Mouse (Mus musculus) ES-CJ7 (cell line): ENCODE results near the gene Crebbp.
A peak's percentile ranks its signal among the peaks of the same experiment; 100 is the strongest.
"Not testable (repeated sequence)": the region's sequence is repeated elsewhere in the genome, so short reads cannot be mapped to it uniquely, and the experiment has no call there.

Experiments used
- DNase-seq: peaks from one replicate; pipeline ENCODE4 v3.0.0; 2011; ENCODE audit warnings: low read depth, low spot score

The Crebbp gene

DNA sequence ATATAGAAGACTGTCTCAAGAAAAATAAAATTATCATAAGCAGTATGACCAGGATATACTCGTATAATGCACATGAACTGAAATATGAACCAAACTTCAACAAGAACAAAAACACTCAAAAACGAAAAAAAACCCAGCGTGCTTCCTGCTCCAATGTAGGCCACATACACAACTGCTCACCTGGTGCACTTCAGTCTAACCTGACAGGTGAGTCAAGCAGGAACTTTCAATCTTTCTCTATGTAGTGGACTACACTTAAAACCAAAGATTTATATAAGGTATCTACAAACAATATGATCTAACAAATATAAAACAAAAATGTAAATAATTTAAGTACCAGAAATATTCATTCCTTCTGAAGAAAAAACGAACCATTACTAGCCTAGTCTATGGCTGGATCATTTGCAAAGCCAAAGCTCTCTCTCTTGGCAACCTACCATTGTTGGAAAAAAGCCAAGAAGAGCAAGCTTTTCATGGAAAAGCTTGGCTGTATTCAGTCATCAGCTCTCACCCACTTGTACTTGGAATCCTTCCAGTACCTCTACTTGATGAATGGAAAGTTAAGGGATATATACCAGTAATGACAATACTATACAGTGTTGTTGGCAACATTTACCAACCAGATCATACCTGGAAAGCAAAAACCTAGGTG is 53.4 kb downstream of the Crebbp start:
- no peak for DNase-seq

DNA sequence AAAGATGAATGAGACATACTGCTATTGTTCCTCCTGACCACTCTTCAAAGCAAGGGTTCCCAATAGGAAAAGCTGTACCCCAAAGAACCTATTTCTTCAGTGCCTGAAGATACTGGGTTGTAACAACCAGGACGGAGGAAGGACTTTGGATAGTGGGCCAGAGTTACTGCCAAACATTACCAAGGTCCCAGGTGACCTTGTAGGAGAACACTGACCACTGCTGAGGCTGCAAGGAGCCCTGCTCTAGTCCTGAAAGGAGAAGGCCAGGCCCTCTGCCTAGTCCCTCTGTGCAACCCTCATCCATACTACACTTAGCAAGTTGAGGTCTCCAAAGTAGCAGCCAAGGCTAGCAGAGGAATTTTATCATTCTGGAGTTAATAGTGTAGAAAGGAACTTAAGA is 60.7 kb downstream of the Crebbp start:
- no peak for DNase-seq

DNA sequence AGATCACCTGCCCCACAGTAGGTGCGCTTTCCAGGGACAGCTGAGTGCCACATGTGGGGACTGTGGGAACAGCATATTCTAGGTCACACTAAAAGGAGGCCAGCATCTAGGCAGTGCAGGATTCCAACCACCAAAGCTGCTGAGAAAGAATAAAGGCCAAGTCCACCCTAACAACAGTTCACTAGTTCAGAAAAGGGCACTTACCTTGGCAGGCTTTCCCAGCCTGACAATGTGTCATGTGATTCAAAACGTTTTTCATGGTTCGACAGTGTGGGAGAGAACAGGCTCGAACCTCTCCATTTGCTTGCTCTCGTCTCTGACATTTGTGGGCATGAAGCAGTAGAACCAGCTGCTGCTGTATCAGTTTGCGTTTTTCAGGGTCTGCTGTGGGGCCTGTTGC is 75.3 kb downstream of the Crebbp start:
- no peak for DNase-seq

DNA sequence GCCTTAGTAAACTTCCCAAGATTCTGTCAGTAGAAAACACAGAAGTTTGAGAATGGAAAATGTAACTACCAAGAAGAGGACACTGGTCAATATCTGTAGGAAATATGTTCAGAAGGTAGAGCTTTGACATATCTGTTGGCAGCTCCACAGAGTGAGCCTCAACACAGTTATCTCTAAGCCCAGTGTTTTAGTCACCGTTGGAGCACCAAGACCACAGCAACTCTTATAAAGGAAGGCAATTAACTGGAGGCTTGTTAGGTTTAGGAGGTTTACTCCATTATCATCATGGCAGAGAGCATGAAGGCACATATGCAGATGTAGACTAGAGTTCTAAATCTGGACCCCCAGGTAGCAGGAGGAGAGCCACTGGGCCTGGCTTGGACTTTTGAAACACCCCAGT is 80.0 kb downstream of the Crebbp start:
- DNase-seq, result no peak

DNA sequence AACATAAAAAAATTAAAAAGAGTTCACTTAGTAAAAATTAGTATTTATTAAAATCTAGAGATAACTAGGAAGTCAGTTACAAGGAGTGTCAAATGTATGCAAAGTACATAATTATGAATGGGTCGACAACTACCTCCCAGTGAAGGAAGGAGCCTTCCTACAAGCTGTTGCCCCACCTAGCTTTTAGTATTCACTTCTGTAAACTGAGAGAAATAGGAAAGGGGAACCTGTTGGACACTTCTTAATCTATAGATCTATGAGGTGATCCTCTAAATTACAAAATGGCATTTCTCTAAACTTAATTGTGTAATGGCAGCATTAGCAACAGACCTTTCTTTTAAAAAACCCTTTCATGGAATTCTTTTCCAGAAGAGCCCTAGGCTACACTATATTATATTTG is 84.9 kb downstream of the Crebbp start:
- no peak for DNase-seq

DNA sequence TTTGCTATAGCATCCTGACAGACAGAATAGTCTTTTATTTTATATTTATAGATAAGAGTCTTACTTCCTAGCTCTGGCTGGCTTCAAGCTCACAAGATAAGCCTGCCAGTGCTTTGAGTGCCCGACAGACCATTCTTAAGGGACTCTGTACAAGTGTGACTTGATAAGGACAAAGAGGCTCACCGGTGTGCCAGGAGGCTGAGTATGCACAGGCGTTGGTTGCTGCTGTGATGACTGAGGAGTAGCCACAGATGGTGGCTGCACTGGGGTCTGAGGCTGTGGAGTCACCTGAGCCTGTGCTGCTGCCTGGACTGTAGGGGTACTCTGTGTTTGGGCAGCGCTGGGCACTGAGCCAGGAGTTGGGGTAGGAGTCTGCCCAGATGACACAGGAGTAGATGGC is 96.7 kb downstream of the Crebbp start:
- no peak for DNase-seq

DNA sequence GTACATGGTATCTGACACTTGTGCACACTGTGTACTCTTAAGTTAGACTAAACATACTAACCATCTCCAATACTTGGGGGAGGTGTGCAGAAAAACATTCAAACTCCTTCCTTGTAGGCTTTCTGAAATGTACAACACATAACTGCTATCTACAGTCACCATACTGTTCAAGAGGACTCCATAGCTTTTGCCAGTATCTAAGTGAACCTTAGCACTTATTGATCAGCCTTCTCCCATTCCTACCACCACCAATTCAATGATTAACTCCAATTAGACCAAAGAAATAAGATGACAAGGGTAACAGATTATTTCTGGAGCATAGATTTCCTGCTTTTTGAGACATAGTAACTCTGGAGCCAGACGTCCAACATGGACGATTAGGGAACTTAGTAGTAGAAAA is 113.4 kb downstream of the Crebbp start:
- no peak for DNase-seq

DNA sequence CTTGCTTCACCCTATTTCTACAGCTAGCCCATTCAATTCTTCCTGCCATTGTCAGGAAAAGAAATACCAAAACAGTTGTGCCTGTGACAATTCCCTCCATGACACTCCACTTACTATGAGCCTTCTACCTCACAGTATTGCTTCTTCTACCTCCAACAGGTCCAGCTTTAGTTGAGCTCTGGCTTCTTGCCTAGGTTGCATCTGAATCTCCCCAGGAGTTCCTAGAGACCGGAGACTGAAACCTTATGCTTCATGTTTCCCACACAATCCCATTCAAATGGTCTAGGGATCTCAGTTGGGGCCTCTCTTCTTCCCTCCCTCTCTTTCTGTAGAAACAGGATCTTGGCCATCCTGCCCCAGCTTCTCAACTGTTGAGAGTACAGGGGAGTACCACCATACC is 116.3 kb downstream of the Crebbp start:
- DNase-seq, result no peak

DNA sequence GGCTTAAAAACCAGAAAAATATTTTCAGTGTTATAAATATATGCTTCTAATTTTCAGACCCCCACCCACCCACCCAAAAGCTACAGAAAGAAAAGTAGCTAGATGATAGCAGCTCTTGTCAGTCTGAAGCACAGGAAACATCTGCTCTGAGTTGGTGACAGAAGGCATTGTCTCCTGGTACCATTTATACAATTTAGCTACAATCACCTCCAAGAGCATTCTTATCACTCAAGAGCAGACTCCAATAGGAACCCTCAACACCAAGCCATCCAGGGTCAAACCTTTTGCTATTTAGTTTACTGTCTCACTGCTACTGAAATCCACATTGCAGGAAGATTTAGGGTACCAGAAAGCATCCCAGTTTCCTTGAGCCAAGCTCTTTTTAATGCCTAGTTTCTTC is 116.9 kb downstream of the Crebbp start:
- no peak for DNase-seq

DNA sequence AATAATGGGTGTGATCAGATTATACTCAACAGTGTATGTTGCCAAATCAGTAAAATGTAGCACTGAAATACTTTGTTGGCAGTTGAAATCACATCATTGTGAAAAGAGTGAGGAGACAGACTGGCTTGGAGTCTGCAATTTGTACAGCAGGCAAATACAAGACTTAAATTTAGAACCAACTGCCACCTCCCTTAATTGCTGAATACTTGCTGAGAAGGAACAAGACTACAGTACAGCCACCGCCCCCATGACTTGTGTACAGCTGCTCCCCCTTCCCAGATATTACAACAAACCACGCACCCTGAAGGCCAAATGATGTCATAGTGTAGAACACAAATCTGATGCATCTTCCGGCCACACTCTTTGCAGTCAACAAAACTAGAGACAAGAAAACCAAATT is 117.7 kb downstream of the Crebbp start:
- no peak for DNase-seq

DNA sequence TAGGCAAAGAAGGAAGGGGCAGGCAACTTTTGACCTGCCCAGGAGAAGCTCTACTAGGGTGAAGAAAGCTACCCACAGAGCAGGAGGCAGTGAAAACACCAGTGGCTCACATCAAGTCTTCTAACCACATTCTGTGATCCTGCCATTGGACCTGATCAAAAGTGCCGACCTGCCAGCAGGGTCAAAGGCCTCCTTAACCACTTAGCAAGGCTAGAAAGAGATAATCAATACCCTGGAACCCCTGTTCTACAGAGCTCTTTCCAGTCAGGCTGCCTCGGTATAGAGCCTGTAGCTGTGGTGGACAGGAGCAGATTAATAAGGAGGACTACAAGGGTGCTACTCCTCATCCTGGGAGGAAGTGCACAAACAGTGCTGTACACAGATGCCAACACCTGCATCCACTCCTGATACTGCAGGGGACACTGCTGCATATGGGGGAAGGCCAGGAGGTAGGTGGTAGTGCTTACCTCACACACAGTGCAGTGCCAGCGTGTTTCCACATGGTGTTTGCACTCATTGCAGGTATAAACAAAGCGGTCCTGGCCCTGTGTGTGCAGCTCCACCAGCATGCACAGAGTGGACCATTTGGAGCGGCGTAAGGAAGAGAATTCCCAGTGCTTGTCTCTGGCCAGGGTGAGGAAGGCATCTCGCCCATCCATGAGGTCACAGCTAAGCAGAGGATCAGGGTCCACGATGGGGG is 126.4 kb downstream of the Crebbp start:
- DNase-seq, result no peak

DNA sequence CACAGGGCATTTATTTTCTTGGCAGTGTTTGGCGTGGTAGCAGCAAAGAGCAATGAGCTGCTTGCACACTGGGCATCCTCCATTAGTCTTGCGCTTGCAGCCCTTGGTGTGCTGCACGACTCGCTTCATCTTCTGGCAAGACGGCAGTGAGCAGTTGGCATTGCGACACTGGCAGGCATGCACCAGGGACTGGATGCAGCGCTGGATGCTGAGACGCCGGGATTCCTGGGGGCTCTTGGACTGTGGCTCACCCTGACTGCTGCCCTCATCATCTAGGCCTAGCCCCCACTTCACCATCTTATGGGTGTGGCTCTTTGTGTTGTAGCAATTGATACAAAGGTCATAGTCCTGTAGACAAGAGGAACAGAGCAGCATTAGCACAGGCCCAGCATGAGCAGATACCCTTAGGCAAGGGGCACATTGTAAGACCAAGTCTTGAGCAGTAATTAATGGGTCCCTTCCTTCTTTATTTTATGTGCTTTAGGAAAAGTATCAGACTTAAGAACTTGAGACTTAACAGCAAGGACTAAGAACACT is 127.9 kb downstream of the Crebbp start:
- DNase-seq, result no peak

DNA sequence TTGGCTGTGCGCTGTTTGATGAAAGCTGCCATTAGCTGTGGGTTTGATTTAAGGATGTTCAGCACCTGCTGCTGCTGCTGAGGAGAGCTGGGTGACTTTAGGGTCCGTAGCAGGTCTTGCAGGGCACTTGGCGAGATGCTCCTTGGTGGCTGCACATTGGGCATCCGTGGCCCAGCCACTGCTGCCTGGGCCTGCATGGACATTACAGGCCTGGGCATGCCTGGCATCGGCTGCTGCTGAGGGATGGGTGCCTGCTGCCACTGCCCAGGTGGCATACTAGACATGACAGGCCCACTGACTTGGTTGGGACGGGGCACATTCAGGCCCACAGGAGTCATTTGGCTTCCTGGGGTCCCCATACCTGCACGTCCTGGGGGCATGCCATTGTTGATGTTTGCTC is 128.7 kb downstream of the Crebbp start:
- no peak for DNase-seq

DNA sequence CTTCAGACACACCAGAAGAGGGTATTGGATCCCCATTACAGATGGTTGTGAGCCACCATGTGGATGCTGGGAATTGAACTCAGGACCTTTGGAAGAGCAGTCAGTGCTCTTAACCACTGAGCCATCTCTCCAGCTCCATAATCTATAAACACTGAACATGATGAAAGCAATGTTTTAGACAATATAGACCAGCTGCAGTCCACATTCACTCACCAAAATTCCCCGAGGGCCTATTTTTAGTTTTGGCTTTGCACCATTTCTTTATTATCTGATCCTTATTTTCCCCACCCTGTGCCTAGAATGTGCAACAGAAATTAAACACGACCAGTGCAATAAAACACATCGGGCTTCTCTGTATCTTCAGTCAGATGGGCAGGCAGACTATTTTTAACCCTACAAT is 133.4 kb downstream of the Crebbp start:
- DNase-seq, result not testable (repeated sequence)

DNA sequence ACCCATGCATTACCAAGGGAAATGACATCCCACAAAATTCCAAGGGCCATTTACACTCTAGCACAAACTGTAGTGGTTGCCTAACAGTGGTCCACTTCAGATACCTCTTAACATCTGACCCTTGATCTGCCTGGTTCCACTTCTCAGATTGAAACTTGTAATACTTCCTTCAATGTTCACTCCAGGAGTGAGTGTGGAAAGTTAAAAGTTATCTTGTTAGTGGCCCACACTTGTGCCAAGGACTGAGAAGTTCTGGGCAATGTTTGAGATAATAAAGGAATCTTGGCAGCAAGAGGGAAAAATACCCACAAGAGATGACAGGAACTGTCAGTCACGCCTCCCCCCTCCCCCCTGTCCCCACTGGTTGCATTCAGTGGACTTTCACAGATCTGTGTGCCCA is 134.1 kb downstream of the Crebbp start:
- no peak for DNase-seq

DNA sequence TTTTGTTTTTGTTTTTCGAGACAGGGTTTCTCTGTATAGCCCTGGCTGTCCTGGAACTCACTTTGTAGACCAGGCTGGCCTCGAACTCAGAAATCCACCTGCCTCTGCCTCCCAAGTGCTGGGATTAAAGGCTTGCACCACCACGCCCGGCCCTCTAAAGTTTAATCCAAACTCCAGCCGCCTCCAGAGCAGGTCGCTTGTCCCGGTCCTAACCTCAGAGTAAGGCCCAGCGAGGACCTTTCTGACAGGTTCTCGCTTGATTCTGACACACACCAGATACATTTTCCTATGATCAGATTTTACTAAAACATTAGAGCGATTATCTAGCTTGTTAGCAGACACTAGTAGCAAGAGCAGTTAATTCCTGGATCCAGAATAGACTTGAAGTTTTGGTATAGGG is 135.5 kb downstream of the Crebbp start:
- not testable (repeated sequence) for DNase-seq

DNA sequence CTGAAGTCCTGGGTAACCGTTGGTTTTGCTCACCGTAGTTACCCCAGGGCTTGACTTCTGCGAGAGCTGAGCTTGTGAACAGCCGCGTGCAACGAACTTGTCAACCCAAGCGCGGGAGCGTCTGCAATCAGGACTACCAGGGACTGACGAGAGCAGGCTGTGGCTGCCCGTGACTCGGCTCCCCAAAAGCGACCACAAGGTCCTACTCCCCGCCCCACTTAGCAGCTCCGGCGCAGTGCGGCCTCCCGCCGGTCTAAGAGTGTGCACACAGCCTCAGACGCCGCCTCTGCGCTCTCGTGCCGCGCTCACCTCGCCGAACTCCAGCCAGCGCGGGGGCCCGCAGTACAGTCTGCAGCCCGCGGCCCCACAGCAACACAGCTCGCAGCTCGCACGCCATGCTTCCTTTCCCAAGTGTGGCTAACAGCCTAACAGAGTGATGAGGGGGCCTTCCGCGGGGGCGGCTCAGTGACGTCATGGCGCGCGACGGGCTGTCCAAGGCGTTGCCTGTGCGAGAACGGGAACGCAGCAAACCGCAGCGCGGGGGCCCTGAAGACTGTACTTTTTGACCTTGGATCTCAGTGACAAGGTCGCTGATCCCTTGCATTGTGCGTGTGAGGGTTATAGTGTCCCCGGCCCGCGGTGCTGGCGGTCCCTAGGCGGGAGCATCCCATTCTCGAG is 136.3 kb downstream of the Crebbp start, which contains the start of gene Trap1:
Gene Trap1, minus strand, starts transcription at position 444 of the 678 bp plus-strand sequence.
- peak; percentile 95 for DNase-seq

DNA sequence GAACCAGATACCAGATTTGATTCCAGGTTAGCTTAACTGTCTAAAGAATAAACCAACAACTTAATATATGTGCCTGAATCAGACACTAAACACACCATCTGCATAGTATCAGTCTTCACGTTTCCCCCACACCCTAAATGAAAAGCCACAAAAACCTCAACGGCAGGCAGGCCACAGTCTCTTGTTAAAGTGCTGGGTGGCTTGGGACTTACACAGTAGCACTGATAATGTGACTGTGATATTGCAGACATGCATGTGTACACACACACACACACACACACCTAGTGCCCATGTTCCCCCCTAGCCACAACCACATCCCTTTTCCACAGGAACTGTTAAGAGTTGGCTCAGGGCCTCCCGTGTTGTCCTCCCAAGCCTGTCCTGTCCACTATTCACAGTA is 139.0 kb downstream of the Crebbp start:
- no peak for DNase-seq

DNA sequence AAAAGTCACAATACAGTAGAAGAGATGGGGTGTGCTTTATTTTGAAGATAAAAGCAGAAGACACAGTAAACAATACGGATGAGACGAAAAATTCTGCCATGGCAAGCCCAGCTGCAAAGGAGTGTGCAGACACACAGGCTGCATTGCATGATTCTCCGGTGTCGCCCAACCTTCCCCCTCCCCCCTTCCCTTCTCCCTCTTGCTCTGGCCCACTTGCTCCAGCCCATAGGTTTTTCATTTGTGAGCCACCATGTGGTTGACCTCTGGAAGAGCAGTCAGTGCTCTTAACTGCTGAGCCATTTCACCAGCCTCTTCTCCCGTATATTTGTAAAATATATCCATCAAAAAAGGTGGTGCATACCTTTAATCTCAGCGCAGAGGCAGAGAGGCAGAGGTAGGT is 139.5 kb downstream of the Crebbp start:
- DNase-seq, result peak; percentile 66

DNA sequence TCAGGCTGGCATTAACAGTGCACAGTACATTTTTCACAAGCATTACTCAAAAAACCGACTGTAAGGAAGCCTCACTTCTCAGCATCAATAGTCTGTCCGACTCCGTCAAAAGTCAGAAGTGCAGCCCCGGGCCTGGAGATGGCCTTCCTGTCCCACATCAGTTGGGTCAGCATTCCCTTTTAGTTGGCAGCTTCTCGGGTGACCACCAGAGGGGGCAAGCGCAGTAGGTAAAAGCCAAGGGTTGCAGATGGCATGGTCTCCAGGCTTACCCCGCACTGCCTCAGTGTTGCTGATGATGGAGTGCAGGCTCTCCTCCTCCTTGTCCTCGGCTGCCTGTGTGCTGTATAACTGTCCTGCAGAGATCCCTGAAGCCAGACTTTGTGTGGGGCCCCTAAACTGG is 145.2 kb downstream of the Crebbp start:
- peak; percentile 55 for DNase-seq

DNA sequence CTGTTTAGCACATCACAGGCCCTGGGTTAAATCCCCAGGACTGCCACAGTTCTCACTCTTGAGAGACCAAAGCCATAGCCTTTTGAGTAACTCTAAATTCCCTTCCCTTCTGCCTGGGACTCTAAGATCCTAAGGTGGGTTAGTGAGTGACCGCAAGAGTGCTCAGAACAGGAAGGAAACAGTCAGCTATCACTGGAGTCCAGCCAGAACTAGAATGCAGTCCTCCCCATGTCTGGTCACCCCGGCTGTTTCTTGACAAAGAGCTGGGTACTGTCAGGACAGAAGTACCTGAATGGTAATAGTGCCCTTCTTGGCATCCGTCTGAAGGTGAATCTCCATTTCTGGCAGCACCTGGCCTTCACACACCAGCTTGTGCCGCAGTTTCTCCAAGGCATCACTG is 148.9 kb downstream of the Crebbp start:
- no peak for DNase-seq

DNA sequence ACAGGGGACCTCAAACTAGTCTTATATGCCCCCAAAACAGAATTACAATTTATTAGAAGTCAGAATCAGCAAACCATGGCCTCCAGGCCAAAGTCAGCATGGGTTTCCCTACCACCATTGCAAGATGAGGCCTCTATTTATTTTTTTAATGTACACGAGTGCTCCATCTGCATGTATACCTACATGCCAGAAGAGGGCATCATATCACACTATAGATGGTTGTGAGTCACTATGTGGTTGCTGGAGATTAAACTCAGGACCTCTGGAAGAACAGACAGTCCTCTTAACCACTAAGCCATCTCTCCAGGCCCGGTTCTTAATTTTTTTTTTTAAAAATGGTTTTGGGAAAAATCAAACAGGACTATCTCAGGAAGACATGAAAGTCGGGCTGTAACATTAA is 160.0 kb downstream of the Crebbp start:
- DNase-seq, result no peak

DNA sequence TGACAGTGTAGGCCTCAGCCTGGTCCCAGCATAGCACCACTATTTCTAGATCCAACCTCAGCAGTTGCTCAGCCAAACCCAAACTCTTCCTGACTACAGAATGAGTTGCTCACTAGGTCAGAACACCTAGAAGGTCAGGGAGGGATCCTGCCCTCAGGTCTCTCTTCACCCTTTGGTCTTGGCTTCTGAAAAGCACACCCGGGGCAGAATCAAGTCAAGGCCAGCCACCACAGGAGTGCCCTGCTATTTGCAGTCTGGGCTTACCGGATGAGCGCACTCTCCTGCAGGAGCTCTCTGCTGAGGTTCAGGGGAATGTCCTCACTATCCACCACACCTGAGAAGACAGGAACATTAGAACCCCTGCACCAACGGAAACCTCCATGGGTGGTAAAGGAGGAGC is 161.2 kb downstream of the Crebbp start:
- DNase-seq, result no peak
